Mouse (Mus musculus): ENCODE results near the gene Gas7. TPM values are rescaled to one million over a fixed set of nuclear protein-coding genes. Genes with fewer than 3 reads are reported as not detected.

Gas7 gene
- polyA plus RNA-seq, 1 experiment from 2014 or later, result 10.5 TPM

DNA sequence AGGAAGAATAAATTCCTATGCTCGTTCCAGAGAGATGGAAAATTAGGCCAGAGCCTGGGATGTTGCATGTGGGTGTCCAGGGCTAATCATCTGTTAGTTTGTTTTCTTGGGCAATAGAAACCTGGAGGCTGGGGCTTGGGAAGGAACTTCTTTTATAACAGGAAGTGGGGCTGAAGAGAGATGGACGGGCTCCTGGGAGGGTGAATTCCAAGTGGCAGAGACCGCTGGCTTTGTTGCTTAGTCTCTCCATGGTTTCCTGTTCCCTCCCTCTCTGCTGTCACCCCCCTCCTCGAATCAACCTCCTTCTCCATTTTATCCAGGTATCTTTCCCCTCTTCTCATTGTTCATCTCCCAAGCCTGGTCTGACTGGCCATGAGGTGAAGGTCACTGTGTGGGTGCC is 181.0 kb downstream of the Gas7 start:
- Histone ChIP-seq H3K4me1 (ENCODE audit: insufficient read depth) (no peaks in the 10 kb centered on the region), H3K4me3 (ENCODE audit: low read depth, low read length) (no peak overlapping the region), H3K36me3 (ENCODE audit: insufficient read depth) (no peaks in the 10 kb centered on the region), H3K27ac (ENCODE audit: low read depth) (no peak overlapping the region), H3K27me3 (ENCODE audit: insufficient read depth, low read length) (no peaks in the 10 kb centered on the region), H3K9ac (no peak overlapping the region), H3K4me2 (no peak overlapping the region), H3K9me3 (ENCODE audit: low read depth, low read length) (no peaks in the 10 kb centered on the region)
- TF ChIP-seq CTCF (IDR thresholded peaks at IDR 0.05; ENCODE audit: low read depth), result no peak
- 57% methylated on average over 4 of the region's 4 CpGs for WGBS
- ATAC-seq (ENCODE audit: insufficient read depth) (no peak), DNase-seq (no peak)

DNA sequence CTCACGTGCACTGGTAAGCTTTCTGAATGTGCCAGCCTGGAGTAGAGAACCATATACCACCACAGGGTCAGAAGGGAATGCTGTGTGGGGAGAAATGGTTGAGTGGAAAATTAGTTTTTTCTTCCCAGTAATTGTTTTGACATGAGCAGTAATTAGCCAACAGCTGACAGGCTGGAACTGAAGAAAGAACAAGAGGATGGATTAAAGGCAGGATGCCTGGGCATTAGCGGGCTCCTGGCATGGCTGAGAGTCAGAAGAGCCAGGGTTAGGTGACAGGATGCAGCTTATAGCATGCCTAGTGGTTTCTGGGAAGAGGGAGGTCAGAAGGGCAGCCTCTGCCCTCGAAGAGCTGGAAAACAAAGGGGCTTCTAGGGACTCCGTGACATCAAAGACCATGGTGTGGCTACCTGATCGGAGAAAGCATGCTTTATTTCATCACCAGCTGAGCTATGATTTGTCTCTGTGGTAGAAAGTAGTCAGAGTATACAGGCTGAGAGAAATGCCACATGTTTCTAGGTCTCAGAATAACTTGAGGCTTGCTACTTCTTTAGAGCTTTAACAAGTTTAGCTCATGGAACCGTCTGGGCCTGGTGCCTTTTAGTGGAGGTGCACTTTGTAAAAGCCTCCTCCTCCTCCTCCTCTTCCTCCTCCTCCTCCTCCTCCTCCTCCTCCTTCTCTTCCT is 181.8 kb downstream of the Gas7 start:
- Histone ChIP-seq H3K36me3 (ENCODE audit: insufficient read depth) (no peaks in the 10 kb centered on the region), H3K4me3 (ENCODE audit: low read depth, low read length) (no peak overlapping the region), H3K4me2 (no peak overlapping the region), H3K27ac (ENCODE audit: low read depth) (no peak overlapping the region), H3K27me3 (ENCODE audit: insufficient read depth, low read length) (no peaks in the 10 kb centered on the region), H3K9me3 (ENCODE audit: low read depth, low read length) (no peaks in the 10 kb centered on the region), H3K4me1 (ENCODE audit: insufficient read depth) (no peaks in the 10 kb centered on the region), H3K9ac (no peak overlapping the region)
- WGBS, result 65% methylated on average over 6 of the region's 6 CpGs
- ATAC-seq (ENCODE audit: insufficient read depth) (no peak), DNase-seq (no peak)
- TF ChIP-seq CTCF (IDR thresholded peaks at IDR 0.05; ENCODE audit: low read depth), result no peak

DNA sequence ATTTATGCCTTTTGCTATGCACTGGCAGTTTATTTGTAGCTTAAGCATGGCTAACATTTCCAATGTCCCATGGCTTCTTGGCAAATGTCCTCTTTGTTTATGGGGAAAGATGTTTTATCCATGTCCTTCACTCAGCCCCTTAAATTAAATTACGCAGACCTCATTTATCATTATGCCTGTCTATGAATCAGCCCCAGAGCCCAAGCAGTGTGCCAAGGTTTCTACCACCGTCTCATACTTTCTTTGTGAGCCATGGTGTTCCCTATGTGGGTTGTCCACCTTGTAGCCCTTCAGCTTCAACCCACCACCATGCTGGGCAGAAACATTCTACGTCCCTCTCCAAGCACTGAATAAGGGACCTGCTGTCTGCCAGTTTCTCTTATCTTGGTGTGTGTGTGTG is 183.2 kb downstream of the Gas7 start:
- no peaks in the 10 kb centered on the region for H3K4me1 ChIP-seq (ENCODE audit: insufficient read depth)
- H3K4me2 ChIP-seq, result no peak overlapping the region
- DNase-seq (no peak), ATAC-seq (ENCODE audit: insufficient read depth) (no peak)
- H3K9me3 ChIP-seq (ENCODE audit: low read depth, low read length), result no peaks in the 10 kb centered on the region
- 77% methylated on average over 3 of the region's 3 CpGs for WGBS
- H3K4me3 ChIP-seq (ENCODE audit: low read depth, low read length), result no peak overlapping the region
- no peaks in the 10 kb centered on the region for H3K27me3 ChIP-seq (ENCODE audit: insufficient read depth, low read length)
- H3K9ac ChIP-seq, result no peak overlapping the region
- no peak for TF ChIP-seq CTCF (IDR thresholded peaks at IDR 0.05; ENCODE audit: low read depth)
- no peaks in the 10 kb centered on the region for H3K36me3 ChIP-seq (ENCODE audit: insufficient read depth)
- no peak overlapping the region for H3K27ac ChIP-seq (ENCODE audit: low read depth)

DNA sequence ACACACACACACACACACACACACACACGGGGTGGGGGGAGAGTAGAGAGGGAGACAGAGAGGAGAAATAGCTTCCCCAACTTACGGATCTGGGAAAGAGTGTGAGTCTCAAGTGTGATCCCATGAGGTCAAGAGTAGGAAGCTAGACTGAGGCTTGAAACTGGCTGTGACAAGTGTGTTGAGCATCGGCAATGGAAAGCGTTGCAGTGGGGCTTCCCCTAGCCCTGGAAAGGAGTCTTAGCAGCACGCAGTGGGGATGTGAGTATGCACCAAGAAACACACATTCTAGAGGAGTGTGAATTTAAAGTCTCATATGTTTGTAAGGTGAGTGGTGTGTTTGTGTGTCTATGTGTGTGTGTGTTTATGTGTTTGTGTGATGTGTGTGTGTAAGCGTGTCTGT is 185.1 kb downstream of the Gas7 start:
- TF ChIP-seq CTCF (IDR thresholded peaks at IDR 0.05; ENCODE audit: low read depth), result no peak
- Histone ChIP-seq H3K9me3 (ENCODE audit: low read depth, low read length) (no peaks in the 10 kb centered on the region), H3K9ac (no peak overlapping the region), H3K27ac (ENCODE audit: low read depth) (no peak overlapping the region), H3K27me3 (ENCODE audit: insufficient read depth, low read length) (no peaks in the 10 kb centered on the region), H3K4me3 (ENCODE audit: low read depth, low read length) (no peak overlapping the region), H3K4me2 (no peak overlapping the region), H3K4me1 (ENCODE audit: insufficient read depth) (no peaks in the 10 kb centered on the region), H3K36me3 (ENCODE audit: insufficient read depth) (no peaks in the 10 kb centered on the region)
- ATAC-seq (ENCODE audit: insufficient read depth) (no peak), DNase-seq (no peak)
- WGBS, result 78% methylated on average over 6 of the region's 6 CpGs

DNA sequence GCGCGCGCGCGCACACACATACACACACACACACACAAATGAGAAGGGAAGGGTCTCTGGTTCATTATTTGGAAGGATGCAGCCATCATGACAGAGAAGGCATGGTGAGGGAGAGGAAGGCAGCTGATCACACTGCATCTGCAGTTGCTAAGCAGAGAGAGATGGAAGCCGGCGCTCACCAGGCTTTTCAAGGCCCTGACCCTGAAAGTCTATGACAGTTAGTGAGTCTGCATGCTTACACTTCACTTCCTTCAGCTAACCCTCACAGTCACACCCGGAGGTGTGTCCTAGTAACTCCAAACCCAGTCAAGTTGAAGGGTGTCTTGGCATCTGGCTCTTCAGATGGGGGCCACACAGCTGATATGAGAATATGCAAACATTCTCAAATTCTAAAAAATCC is 187.2 kb downstream of the Gas7 start:
- Histone ChIP-seq H3K4me2 (no peak overlapping the region), H3K4me3 (ENCODE audit: low read depth, low read length) (no peak overlapping the region), H3K4me1 (ENCODE audit: insufficient read depth) (no peaks in the 10 kb centered on the region), H3K36me3 (ENCODE audit: insufficient read depth) (no peaks in the 10 kb centered on the region), H3K9me3 (ENCODE audit: low read depth, low read length) (no peaks in the 10 kb centered on the region), H3K9ac (no peak overlapping the region), H3K27ac (ENCODE audit: low read depth) (no peak overlapping the region), H3K27me3 (ENCODE audit: insufficient read depth, low read length) (no peaks in the 10 kb centered on the region)
- DNase-seq (no peak), ATAC-seq (ENCODE audit: insufficient read depth) (no peak)
- 86% methylated on average over 8 of the region's 8 CpGs for WGBS
- no peak for TF ChIP-seq CTCF (IDR thresholded peaks at IDR 0.05; ENCODE audit: low read depth)

DNA sequence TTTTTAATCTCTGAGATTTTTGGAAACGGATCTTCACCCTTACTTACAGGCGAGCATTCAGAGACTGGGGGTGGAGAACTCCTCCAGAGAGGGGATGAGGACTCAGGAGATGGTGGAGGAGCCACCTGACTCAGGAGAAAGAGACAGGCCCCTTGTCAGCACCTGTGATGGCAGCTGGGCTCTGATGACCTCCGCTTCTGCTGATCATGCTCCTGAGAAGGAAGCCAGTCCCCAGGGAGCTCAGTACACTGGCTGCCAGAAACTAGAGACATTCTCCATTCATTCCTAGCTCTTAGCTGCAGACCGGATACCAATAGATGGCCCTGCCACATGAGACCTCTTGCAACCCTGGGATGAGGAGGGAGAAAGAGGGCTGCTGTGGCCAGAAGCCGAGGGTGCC is 187.6 kb downstream of the Gas7 start:
- H3K9me3 ChIP-seq (ENCODE audit: low read depth, low read length), result no peaks in the 10 kb centered on the region
- no peak overlapping the region for H3K4me3 ChIP-seq (ENCODE audit: low read depth, low read length)
- H3K9ac ChIP-seq, result no peak overlapping the region
- no peak overlapping the region for H3K4me2 ChIP-seq
- H3K4me1 ChIP-seq (ENCODE audit: insufficient read depth), result no peaks in the 10 kb centered on the region
- no peaks in the 10 kb centered on the region for H3K27me3 ChIP-seq (ENCODE audit: insufficient read depth, low read length)
- H3K27ac ChIP-seq (ENCODE audit: low read depth), result no peak overlapping the region
- no peak for TF ChIP-seq CTCF (IDR thresholded peaks at IDR 0.05; ENCODE audit: low read depth)
- ATAC-seq (ENCODE audit: insufficient read depth), result no peak
- WGBS, result 80% methylated on average over 5 of the region's 5 CpGs
- no peaks in the 10 kb centered on the region for H3K36me3 ChIP-seq (ENCODE audit: insufficient read depth)
- DNase-seq, result no peak

DNA sequence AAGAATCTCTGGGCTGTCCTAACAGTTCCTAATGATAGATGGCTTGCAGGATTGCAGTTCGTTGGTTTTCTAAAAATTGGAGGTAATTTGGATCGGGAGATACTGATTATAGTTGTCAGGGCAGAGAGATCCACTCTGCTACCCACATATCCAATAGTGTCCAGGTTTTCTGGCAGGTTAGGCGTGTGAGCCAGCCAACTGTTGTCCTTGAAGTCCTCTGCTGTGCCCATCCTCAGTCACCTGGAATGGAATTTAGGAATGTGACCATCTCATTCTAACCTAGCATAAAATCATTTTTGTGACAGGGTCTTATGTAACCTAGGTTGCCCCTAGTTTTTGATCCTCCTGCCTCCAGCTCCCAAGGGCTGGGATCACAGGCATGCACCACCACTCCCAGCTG is 188.2 kb downstream of the Gas7 start:
- DNase-seq, result no peak
- no peaks in the 10 kb centered on the region for H3K4me1 ChIP-seq (ENCODE audit: insufficient read depth)
- H3K36me3 ChIP-seq (ENCODE audit: insufficient read depth), result no peaks in the 10 kb centered on the region
- ATAC-seq (ENCODE audit: insufficient read depth), result no peak
- 83% methylated on average over 3 of the region's 3 CpGs for WGBS
- no peak for TF ChIP-seq CTCF (IDR thresholded peaks at IDR 0.05; ENCODE audit: low read depth)
- H3K9ac ChIP-seq, result no peak overlapping the region
- H3K4me2 ChIP-seq, result no peak overlapping the region
- no peaks in the 10 kb centered on the region for H3K27me3 ChIP-seq (ENCODE audit: insufficient read depth, low read length)
- H3K27ac ChIP-seq (ENCODE audit: low read depth), result no peak overlapping the region
- no peaks in the 10 kb centered on the region for H3K9me3 ChIP-seq (ENCODE audit: low read depth, low read length)
- H3K4me3 ChIP-seq (ENCODE audit: low read depth, low read length), result no peak overlapping the region
